Mouse (Mus musculus): ENCODE measurements around the gene Pole. TPM values are rescaled to one million over a fixed set of nuclear protein-coding genes. Genes with fewer than 3 reads are reported as not detected.

Pole gene
- total and polyA plus RNA-seq, 2 experiments from 2014 or later, result 3.1 to 10.2 TPM

DNA sequence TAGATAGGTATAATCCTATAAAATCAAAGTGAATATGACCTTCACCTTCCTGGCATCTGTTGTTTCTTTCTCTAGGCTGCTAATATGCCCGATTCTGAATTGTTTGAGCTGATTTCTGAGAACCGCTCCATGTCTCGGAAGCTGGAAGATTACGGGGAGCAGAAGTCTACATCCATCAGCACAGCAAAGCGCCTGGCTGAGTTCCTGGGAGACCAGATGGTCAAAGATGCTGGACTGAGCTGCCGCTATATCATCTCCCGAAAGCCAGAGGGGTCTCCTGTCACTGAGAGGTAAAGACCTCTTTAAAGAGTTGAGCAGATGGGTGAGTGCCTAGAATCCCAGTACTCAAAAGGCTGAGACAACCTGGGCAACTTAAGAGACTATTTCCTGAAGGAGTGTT is 22.8 kb downstream of the Pole start:
- WGBS, result 95% methylated on average over 7 of the region's 7 CpGs
- Histone ChIP-seq H3K4me2 (ENCODE audit: low read depth, low read length, poor library complexity, severe bottlenecking) (no peak overlapping the region), H3K4me3 (ENCODE audit: low read depth, low read length) (no peak overlapping the region), H3K9ac (replicated peaks; ENCODE audit: low read length, poor library complexity, severe bottlenecking) (no peak overlapping the region), H3K27ac (ENCODE audit: low read depth, low read length) (no peak overlapping the region), H3K9me3 (ENCODE audit: low read length) (no peaks in the 10 kb centered on the region), H3K27me3 (ENCODE audit: insufficient read depth, low read length) (no peaks in the 10 kb centered on the region), H3K4me1 (ENCODE audit: insufficient read depth, low read length) (no peaks in the 10 kb centered on the region), H3K36me3 (ENCODE audit: insufficient read depth, low read length) (0 out of 2 replicates have a peak, but pooled peaks cover 3% of the 10 kb centered on the region)
- ATAC-seq (ENCODE audit: low FRiP score) (no peak), DNase-seq (ENCODE audit: low spot score) (no peak)
- TF ChIP-seq CTCF (IDR thresholded peaks at IDR 0.05), result no peak

DNA sequence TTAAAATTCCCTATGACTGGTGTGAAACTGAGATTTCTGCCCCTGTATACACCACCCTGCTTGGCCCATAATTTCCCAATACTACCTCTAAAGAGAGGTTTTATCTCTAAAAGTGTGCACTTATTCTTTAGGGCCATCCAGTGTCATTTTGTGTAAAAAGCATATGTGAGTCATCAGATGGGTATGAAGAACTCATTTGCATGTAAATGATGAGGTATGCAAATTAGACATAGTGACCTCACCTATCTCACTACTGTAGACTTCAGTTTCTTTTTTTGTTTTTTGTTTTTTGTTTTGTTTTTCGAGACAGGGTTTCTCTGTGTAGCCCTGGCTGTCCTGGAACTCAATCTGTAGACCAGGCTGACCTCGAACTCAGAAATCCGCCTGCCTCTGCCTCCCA is 27.0 kb downstream of the Pole start:
- Histone ChIP-seq H3K27me3 (ENCODE audit: insufficient read depth, low read length) (no peaks in the 10 kb centered on the region), H3K4me3 (ENCODE audit: low read depth, low read length) (no peak overlapping the region), H3K36me3 (ENCODE audit: insufficient read depth, low read length) (no peaks in the 10 kb centered on the region; the same call in 1 of the 2 replicates), H3K4me1 (ENCODE audit: insufficient read depth, low read length) (no peaks in the 10 kb centered on the region), H3K4me2 (ENCODE audit: low read depth, low read length, poor library complexity, severe bottlenecking) (no peak overlapping the region), H3K27ac (ENCODE audit: low read depth, low read length) (no peak overlapping the region), H3K9ac (replicated peaks; ENCODE audit: low read length, poor library complexity, severe bottlenecking) (no peak overlapping the region), H3K9me3 (ENCODE audit: low read length) (no peaks in the 10 kb centered on the region)
- WGBS, result 95% methylated on average over 3 of the region's 3 CpGs
- no peak for TF ChIP-seq CTCF (IDR thresholded peaks at IDR 0.05)
- ATAC-seq (ENCODE audit: low FRiP score) (no peak), DNase-seq (ENCODE audit: low spot score) (no peak)

DNA sequence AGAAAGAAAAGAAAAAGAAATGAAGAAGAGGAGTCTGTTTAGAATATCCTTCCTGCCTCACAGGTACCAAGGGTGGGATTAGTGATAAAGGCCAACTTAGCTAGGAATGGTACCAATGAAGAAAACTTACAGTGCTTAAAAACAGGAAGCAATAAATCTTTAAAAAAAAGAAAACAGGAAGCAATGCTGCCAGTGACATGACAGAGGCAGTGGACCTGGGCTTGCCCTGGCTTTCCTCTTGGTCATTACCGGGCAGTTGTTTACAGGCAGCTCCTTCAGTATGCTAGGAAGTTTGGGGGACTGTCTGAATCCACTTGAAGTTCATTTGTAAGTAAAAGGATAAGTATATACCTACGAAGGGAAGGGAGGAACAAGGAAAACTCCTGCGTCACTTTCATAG is 44.4 kb downstream of the Pole start:
- TF ChIP-seq CTCF (IDR thresholded peaks at IDR 0.05), result no peak
- no peaks in the 10 kb centered on the region for H3K27me3 ChIP-seq (ENCODE audit: insufficient read depth, low read length)
- no peak overlapping the region for H3K27ac ChIP-seq (ENCODE audit: low read depth, low read length)
- H3K4me1 ChIP-seq (ENCODE audit: insufficient read depth, low read length), result no peaks in the 10 kb centered on the region
- no peak overlapping the region for H3K4me3 ChIP-seq (ENCODE audit: low read depth, low read length)
- H3K9ac ChIP-seq (replicated peaks; ENCODE audit: low read length, poor library complexity, severe bottlenecking), result no peak overlapping the region
- DNase-seq (ENCODE audit: low spot score) (no peak), ATAC-seq (ENCODE audit: low FRiP score) (no peak)
- no peak overlapping the region for H3K4me2 ChIP-seq (ENCODE audit: low read depth, low read length, poor library complexity, severe bottlenecking)
- WGBS, result 90% methylated on average over 3 of the region's 3 CpGs
- no peaks in the 10 kb centered on the region for H3K9me3 ChIP-seq (ENCODE audit: low read length)
- H3K36me3 ChIP-seq (ENCODE audit: insufficient read depth, low read length), result peaks cover 7% of the 10 kb centered on the region

DNA sequence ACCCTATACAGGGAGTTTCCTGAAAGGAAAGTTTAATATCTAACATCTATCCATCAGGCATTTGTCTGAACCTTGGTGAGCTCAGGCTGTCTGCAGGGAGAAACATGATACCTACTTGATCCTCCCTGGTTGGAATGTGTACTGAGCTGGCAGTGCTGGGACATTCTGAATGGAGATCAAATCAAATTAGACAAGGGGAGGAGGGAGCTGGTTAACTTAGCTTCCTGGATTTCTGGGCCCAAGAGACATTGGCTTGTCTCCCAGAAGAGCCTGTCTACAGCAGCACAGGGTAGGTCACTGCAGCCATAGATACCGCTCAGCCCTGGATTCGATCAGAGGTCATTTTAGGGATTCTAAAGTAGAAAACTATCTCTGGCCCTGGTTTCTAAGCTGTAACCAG is 52.7 kb downstream of the Pole start:
- Histone ChIP-seq H3K9ac (replicated peaks; ENCODE audit: low read length, poor library complexity, severe bottlenecking) (no peak overlapping the region), H3K27ac (ENCODE audit: low read depth, low read length) (no peak overlapping the region), H3K4me1 (ENCODE audit: insufficient read depth, low read length) (peaks cover 4% of the 10 kb centered on the region; the same call in 1 of the 2 replicates), H3K4me3 (ENCODE audit: low read depth, low read length) (no peak overlapping the region), H3K9me3 (ENCODE audit: low read length) (no peaks in the 10 kb centered on the region), H3K27me3 (ENCODE audit: insufficient read depth, low read length) (no peaks in the 10 kb centered on the region), H3K36me3 (ENCODE audit: insufficient read depth, low read length) (no peaks in the 10 kb centered on the region), H3K4me2 (ENCODE audit: low read depth, low read length, poor library complexity, severe bottlenecking) (no peak overlapping the region)
- DNase-seq (ENCODE audit: low spot score), result no peak
- no peak for ATAC-seq (ENCODE audit: low FRiP score)
- 95% methylated on average over 2 of the region's 2 CpGs for WGBS
- no peak for TF ChIP-seq CTCF (IDR thresholded peaks at IDR 0.05)

DNA sequence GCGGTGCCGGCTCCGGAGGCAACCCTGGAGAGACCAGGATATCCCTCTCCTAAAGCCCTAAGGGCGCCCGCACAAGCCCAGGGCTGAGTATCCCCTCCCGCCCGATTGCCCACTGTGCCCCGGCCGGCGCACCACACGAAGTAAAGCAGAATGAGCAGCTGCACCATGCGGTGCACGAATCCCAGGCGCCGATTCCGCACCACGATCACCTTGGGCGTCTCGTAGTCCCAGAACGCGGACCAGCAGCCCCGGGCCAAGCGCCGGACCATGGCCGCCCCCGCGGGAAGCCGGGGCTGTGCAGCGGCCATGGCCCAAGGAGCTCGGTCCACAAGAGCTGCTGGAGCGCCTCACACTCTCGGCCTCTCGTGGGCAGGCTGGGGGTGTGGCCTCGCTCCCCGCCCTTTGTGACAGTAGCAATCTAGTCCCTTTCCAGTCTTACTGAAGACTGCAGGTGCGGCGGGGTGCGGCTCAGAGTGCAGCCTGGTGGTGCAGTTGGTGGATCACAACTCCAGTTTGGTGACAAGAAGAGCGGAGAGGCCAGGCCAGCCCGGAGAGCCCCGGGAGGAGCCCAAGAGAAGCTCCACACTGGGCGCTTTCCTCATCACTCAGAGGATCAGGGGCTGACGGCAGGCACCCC is 56.7 kb downstream of the Pole start, which contains the start of gene P2rx2:
P2rx2 (minus strand) TSS at position 565 of the 637 bp plus-strand sequence.
- H3K27me3 ChIP-seq (ENCODE audit: insufficient read depth, low read length), result no peaks in the 10 kb centered on the region
- peak within 1 kb of the TSS; percentile 82 for H3K4me2 ChIP-seq (ENCODE audit: low read depth, low read length, poor library complexity, severe bottlenecking)
- H3K9ac ChIP-seq (replicated peaks; ENCODE audit: low read length, poor library complexity, severe bottlenecking), result peak within 1 kb of the TSS; percentile 74
- DNase-seq (ENCODE audit: low spot score), result peak; percentile 13
- no peak within 1 kb of the TSS for H3K27ac ChIP-seq (ENCODE audit: low read depth, low read length)
- H3K9me3 ChIP-seq (ENCODE audit: low read length), result no peaks in the 10 kb centered on the region
- ATAC-seq (ENCODE audit: low FRiP score), result peak; percentile 67
- H3K4me3 ChIP-seq (ENCODE audit: low read depth, low read length), result peak within 1 kb of the TSS; percentile 52
- 1% methylated on average over 43 of the region's 43 CpGs for WGBS
- H3K36me3 ChIP-seq (ENCODE audit: insufficient read depth, low read length), result no peaks in the 10 kb centered on the region
- H3K4me1 ChIP-seq (ENCODE audit: insufficient read depth, low read length), result peaks cover 4% of the 10 kb centered on the region; the same call in 1 of the 2 replicates
- no peak for TF ChIP-seq CTCF (IDR thresholded peaks at IDR 0.05)

DNA sequence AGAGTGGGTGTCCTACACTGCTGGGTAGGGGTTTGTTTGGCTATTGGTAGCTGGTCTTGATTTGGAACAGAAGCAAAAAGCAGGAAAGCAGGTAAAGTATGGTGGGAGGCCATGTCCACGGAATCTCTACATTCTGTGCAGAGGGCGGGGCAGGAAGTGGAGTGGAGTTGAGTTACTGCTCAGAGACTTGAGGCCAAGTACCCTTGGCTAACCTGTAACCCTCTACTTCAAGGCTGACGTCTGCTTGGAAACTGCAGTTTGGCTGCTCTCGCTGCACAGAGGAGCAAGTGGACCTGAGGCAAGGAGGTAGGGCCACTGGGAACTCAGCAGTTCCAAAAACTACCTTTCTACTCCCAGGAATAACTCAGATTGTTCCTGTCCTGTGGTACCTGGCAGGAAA is 58.4 kb downstream of the Pole start, which contains the start of gene Lrcol1:
Lrcol1 (plus strand) TSS at position 207 of the 400 bp plus-strand sequence.
- Histone ChIP-seq H3K4me2 (ENCODE audit: low read depth, low read length, poor library complexity, severe bottlenecking) (0 out of 2 replicates have a peak within 1 kb of the TSS, but pooled peaks have one; percentile 82), H3K9me3 (ENCODE audit: low read length) (no peaks in the 10 kb centered on the region), H3K4me3 (ENCODE audit: low read depth, low read length) (no peak within 1 kb of the TSS), H3K27ac (ENCODE audit: low read depth, low read length) (no peak within 1 kb of the TSS), H3K9ac (replicated peaks; ENCODE audit: low read length, poor library complexity, severe bottlenecking) (no peak within 1 kb of the TSS), H3K36me3 (ENCODE audit: insufficient read depth, low read length) (no peaks in the 10 kb centered on the region), H3K4me1 (ENCODE audit: insufficient read depth, low read length) (peaks cover 4% of the 10 kb centered on the region; the same call in 1 of the 2 replicates), H3K27me3 (ENCODE audit: insufficient read depth, low read length) (no peaks in the 10 kb centered on the region)
- 91% methylated on average over 4 of the region's 4 CpGs for WGBS
- DNase-seq (ENCODE audit: low spot score) (no peak), ATAC-seq (ENCODE audit: low FRiP score) (no peak)
- TF ChIP-seq CTCF (IDR thresholded peaks at IDR 0.05), result no peak
